Mouse (Mus musculus) layer of hippocampus, adult 6 months (tissue): ENCODE data around the gene Gm4767. TPM values are rescaled to one million over a fixed set of nuclear protein-coding genes. Genes with fewer than 3 reads are reported as not detected.

Experiments used
- long read RNA-seq, 2 experiments: library from polyadenylated mRNA; unstranded; transcript quantifications; one replicate each; pipeline ENCODE4 v2.0.0; 2019 to 2020
- polyA plus RNA-seq: library from polyadenylated mRNA; unstranded; fragments of <200 nt; fragmentation: Nextera tagmentation; gene quantifications from 2 replicates; pipeline ENCODE4 v1.2.3, GENCODE M21; 2021

The Gm4767 gene
- polyA plus RNA-seq = 0.65 and 0.90 TPM in 2 replicates
- long read RNA-seq, experiment 1, full-length matches to known transcripts = 1 of 1 reads
- long read RNA-seq, experiment 1, partial matches to known transcripts = 0 of 1 reads
- long read RNA-seq, experiment 1, other reads (novel, unspliced or antisense) = 0 of 1 reads
- long read RNA-seq, experiment 2, partial matches to known transcripts = 0 of 1 reads
- long read RNA-seq, experiment 2, other reads (novel, unspliced or antisense) = 1 of 1 reads

DNA sequence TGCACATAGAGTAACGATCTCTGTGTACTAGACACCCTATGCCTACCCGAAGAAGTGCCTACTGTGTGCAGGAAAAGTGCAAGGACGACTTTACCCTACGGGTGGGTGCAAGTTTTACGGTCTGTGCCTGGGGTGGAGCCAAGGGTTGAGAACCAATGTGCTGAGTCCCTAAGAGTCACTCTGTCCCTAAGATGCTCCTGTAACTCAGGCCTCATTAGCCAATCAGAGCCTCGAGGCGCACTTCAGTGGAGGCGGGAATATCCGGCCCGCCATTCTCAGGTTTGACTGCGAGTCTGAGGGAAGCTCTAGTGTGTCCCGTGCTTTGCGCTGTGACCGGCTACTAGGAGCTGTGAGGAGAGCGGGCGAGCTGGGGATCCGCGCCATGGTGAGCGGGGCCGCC, at the start of gene Gm4767:
Gene Gm4767, plus strand, starts transcription at position 288 of the 400 bp plus-strand sequence.

DNA sequence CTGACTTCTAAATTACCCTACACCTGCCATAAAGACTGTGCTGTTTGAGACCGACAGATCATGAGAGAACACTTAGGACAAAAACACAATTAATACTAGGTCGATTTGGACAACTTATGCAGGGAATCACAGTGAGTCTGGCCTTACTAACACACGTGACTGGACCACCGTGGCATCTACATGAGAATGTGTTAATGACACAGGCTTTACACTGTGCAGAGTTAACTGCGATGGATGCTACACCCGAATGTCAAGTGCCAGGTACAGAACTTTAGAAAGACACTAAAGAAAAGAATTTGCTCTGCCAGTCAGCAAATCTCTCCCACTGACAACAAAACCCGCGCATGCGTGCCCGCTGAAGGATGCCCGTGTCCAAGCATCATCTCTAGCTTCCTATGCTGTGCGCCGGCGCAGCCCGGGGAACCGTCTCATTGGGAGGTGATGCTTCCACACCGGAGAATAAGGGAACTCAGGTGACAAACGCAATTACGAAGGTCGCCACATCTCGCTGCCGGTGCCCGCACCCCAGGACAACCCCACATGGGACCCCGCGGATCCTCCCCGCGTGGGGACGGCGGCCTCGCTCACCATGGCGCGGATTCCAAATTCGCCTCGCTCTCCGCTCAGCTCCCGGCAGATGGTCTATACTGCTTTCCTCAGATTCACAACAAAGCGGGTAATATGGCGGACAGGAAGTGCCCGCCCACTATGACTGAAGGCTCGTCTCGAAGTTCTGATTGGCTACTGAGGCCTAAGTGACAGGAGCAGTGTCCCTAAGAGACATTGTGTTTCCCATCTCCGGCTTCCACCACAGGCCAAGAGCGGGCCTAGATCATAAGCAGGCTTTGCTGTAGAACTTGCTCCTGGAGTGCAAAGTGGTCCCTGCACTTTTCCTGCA, 41.2 kb upstream of the Gm4767 start, which contains the start of gene Gm3055:
Gene Gm3055, minus strand, starts transcription at position 656 of the 898 bp plus-strand sequence.

DNA sequence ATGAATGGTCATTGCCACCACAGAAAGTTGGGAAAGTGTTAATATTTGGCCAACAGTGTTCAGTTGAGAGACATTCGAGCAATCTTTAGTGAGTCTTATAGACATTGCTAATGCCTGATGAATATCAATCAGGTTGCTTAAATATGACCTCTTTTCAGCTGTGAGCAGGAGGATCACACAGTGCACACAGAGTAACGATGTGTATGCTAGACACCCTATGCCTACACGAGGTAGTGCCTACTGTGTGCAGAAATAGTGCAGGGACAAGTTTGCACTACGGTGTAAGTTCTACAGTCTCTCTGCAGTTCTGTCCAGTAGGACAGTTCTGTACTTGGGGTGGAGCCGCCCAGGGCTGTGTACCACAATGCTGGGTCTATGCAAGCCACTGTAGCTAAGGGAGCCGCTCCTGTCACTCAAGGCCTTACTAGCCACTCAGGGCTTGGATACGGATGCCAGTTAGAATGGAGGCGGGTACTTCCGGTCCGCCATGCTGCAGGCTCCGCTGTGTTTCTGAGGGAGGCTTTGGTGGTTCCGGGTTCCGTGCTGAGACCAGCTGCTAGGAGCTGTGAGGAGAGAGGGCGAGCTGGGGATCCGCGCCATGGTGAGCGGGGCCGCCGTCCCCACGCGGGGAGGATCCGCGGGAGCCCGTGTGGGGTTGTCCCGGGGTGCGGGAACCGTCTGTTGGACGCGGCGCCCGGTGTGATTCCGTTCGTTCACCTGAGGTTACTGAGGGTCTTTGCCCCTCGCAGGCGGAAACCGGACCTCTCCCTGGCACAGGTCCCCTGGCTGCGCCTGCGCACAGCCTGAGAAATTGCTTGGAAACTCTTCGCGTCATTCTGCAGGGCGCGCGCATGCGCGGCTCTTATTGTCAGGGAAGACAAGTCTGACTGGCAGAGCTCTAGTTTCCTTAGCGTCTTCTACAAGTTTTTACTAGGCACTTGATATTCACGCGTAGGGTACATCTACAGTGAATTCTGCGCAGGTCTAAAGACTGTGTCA, 51.7 kb downstream of the Gm4767 start, which contains the start of gene Gm32687:
Gene Gm32687, plus strand, starts transcription at position 526 of the 999 bp plus-strand sequence.

Other genes starting within 250 kb of the Gm4767 start
- gene Tle2, start 237.6 kb upstream of the Gm4767 start, polyA plus RNA-seq = 3.0 and 3.9 TPM in 2 replicates
- gene Tle6, start 211.1 kb upstream of the Gm4767 start, polyA plus RNA-seq = 2.5 and 3.7 TPM in 2 replicates
- gene BC025920, start 205.9 kb upstream of the Gm4767 start, polyA plus RNA-seq = 0.24 and 0.54 TPM in 2 replicates
- gene Sirt6, start 184.4 kb upstream of the Gm4767 start, polyA plus RNA-seq = 24.3 and 28.2 TPM in 2 replicates
- gene Ankrd24, start 183.6 kb upstream of the Gm4767 start, polyA plus RNA-seq = 22.5 and 26.2 TPM in 2 replicates
- 1.5 and 1.7 TPM in 2 replicates for gene Gm10778, start 163.1 kb upstream of the Gm4767 start, polyA plus RNA-seq
- gene Zfp433, start 107.4 kb upstream of the Gm4767 start, polyA plus RNA-seq = 4.8 and 7.5 TPM in 2 replicates
- gene Gm3055, start 41.0 kb upstream of the Gm4767 start, polyA plus RNA-seq = 4.8 and 5.4 TPM in 2 replicates
- 3.1 TPM in 2 replicates for gene Gm32687, start 51.7 kb downstream of the Gm4767 start, polyA plus RNA-seq
- gene Zfp781, start 118.3 kb downstream of the Gm4767 start, polyA plus RNA-seq = 0.84 and 2.0 TPM in 2 replicates
- gene Zfp873, start 235.9 kb downstream of the Gm4767 start, polyA plus RNA-seq = 3.1 and 4.9 TPM in 2 replicates